Mouse (Mus musculus) G1E (cell line): ENCODE data around the gene Gart. TPM values are rescaled to one million over a fixed set of nuclear protein-coding genes. Genes with fewer than 3 reads are reported as not detected.
"Not testable (repeated sequence)": the region's sequence is repeated elsewhere in the genome, so short reads cannot be mapped to it uniquely, and the experiment has no call there.

Experiments used
- ATAC-seq: 2 replicates; pipeline ENCODE4 v1.8.0; 2016; ENCODE audit warnings: mild to moderate bottlenecking; ENCODE audit not compliant: insufficient number of reproducible peaks, poor library complexity, low FRiP score, severe bottlenecking; ENCODE audit errors: extremely low read depth
- DNase-seq: peaks from one replicate; pipeline ENCODE4 v3.0.0; 2012; ENCODE audit warnings: low spot score
- H3K27me3 ChIP-seq: 2 replicates; pipeline ENCODE4 v1.6.1; 2012; ENCODE audit warnings: mild to moderate bottlenecking, low read length, inconsistent platforms; ENCODE audit not compliant: insufficient read depth
- H3K36me3 ChIP-seq: replicated peaks from 2 replicates; pipeline ENCODE3; 2012; ENCODE audit warnings: mild to moderate bottlenecking, inconsistent platforms
- H3K4me1 ChIP-seq: 2 replicates; pipeline ENCODE4 v1.6.1; 2012; ENCODE audit warnings: low read depth, low read length, inconsistent platforms, mixed read lengths; ENCODE audit not compliant: insufficient read depth
- H3K4me3 ChIP-seq: 2 replicates; pipeline ENCODE4 v1.5.1; 2012; ENCODE audit warnings: low read depth, mild to moderate bottlenecking, inconsistent platforms, low read length, moderate library complexity, mixed read lengths
- H3K9me3 ChIP-seq: replicated peaks from 2 replicates; pipeline ENCODE4 v1.6.1; 2012; ENCODE audit warnings: inconsistent platforms
- CTCF ChIP-seq: IDR thresholded peaks from 2 replicates; pipeline ENCODE4 v1.5.1; 2012; ENCODE audit warnings: low read depth, low read length, inconsistent platforms, mixed read lengths
- GATA1 ChIP-seq: IDR thresholded peaks from 2 replicates; pipeline ENCODE4 v1.6.1; 2012; ENCODE audit warnings: borderline replicate concordance, low read length, inconsistent platforms, mixed read lengths
- GATA2 ChIP-seq: IDR thresholded peaks from 2 replicates; pipeline ENCODE4 v1.6.1; 2012; ENCODE audit warnings: low read depth, low read length, inconsistent platforms, borderline replicate concordance
- POLR2AphosphoS5 ChIP-seq: IDR thresholded peaks from 2 replicates; pipeline ENCODE4 v1.6.1; 2012; ENCODE audit warnings: low read depth, low read length, inconsistent platforms; ENCODE audit not compliant: insufficient replicate concordance
- TAL1 ChIP-seq: conservative IDR thresholded peaks from 2 replicates; pipeline ENCODE4 v1.6.1; 2012; ENCODE audit warnings: low read depth, low read length, inconsistent platforms, mixed read lengths
- polyA plus RNA-seq: library from polyadenylated mRNA; stranded (reverse); fragments of >175 nt; gene quantifications from 2 replicates; pipeline ENCODE4 v1.2.3, GENCODE M21; 2012
- total RNA-seq, 2 experiments: library from RNA; stranded (forward) in 1 of 2; stranded (reverse) in 1 of 2; fragments of 200-1000 nt in 1 of 2; fragments of >200 nt in 1 of 2; fragmentation: Nextera tagmentation in 1 of 2; gene quantifications; 2 replicates each; pipeline ENCODE4 v1.2.3; 2014 to 2017

Gart gene
- total and polyA plus RNA-seq, 3 experiments: 200 to 715 (median 327) TPM

DNA sequence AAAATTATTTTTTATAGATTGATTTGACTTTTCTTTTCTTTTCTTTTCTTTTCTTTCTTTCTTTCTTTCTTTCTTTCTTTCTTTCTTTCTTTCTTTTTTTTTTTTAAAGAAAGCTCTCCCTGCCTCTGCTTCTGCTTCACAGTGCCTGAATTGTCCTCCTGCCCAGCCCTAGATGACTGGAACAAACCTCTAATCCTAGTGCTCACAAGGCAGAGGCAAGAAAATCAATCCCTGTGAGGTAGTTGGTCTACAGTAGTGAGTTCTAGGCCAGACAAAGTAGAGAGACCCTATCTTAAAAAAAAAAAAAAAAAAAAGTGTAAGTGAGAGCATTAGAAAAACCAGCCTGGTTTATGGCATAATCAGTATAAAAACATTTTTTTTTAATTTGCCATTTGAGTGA is 3.0 kb upstream of the Gart start:
- ATAC-seq: no peak
- no peaks in the 10 kb centered on the region for H3K27me3 ChIP-seq
- TF ChIP-seq GATA1 (no peak), POLR2AphosphoS5 (no peak)
- H3K9me3 ChIP-seq: no peaks in the 10 kb centered on the region
- peaks cover 36% of the 10 kb centered on the region for H3K36me3 ChIP-seq
- peak overlapping the region; percentile 44; the same call in 1 of the 2 replicates for H3K4me3 ChIP-seq
- peaks cover 33% of the 10 kb centered on the region for H3K4me1 ChIP-seq
- DNase-seq: no peak

GRCm38 (mm10) chr16:91649246-91649645 is 2.5 kb upstream of the Gart start:
- DNase-seq (no peak), ATAC-seq (no peak)
- Histone ChIP-seq H3K9me3 (no peaks in the 10 kb centered on the region), H3K4me1 (peaks cover 38% of the 10 kb centered on the region), H3K4me3 (peak overlapping the region; percentile 83), H3K36me3 (peaks cover 35% of the 10 kb centered on the region), H3K27me3 (no peaks in the 10 kb centered on the region)
- TF ChIP-seq CTCF (no peak), GATA2 (no peak), POLR2AphosphoS5 (no peak), TAL1 (no peak), GATA1 (no peak)

DNA sequence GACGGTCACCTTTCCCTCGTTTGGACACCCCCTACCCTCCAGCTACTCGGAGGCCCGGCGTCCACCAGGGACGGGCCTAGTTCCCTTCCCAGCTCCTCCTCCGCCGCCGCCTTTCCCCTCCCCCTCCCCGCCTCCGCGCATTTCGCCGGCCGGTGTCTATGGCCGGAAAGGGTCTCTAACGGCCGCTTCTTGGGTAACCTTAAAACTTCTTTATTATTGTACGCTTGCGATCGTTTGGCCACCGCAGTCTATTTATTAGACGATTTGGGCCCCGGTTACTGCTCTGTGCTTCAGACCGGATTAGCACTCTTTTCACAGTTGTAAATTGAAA is 1.4 kb upstream of the Gart start:
- peaks cover 33% of the 10 kb centered on the region for H3K36me3 ChIP-seq
- no peaks in the 10 kb centered on the region for H3K9me3 ChIP-seq
- ATAC-seq (no peak), DNase-seq (peak; percentile 58)
- H3K4me3 ChIP-seq: peak overlapping the region; percentile 83
- H3K4me1 ChIP-seq: peaks cover 37% of the 10 kb centered on the region
- TF ChIP-seq TAL1 (no peak), POLR2AphosphoS5 (no peak), GATA1 (no peak), CTCF (no peak), GATA2 (no peak)
- no peaks in the 10 kb centered on the region for H3K27me3 ChIP-seq

DNA sequence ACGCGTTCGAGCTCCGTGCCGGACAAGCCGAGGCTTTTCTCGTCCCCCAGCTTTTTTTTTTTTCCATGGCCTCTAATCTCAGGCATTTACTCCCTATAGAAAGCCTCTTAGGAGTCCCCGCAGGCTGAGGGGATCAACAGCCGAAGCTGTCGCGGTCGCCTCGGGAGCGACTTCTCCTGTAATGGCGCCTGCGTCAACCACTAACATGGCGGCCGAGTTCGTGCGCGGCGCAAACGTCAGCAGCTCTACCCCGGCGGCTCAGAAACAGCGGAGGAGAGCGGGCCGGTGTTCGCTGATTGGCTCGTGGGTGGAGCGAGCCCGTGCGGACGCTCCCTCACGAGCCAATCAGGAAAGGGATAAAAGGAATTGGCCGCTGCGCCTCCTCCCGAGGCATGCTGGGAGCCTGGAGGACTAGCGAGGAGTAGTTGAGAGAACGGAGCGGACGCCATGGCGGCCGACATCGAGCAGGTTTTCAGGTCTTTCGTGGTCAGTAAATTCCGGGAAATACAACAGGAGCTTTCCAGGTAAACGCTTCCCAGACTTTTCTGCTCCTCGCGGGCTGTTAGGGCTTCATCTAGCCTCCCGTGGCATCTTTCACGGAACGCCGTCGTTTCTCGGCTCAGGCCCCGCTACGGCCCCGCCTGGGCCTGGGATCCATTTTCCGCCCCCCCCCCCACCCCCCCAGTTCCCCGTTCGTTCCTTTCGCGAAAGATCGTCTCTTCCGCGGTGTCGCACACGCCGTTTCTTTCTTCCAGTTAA is 888 bp upstream of the Gart start, which contains the start of gene Son:
Son (plus strand) TSS at position 46 of the 759 bp plus-strand sequence.
- peaks cover 40% of the 10 kb centered on the region for H3K4me1 ChIP-seq
- DNase-seq (peak; percentile 99), ATAC-seq (peak; percentile 90)
- TF ChIP-seq POLR2AphosphoS5: no peak
- TF ChIP-seq GATA1: no peak
- no peak for TF ChIP-seq GATA2
- no peak for TF ChIP-seq CTCF
- TF ChIP-seq TAL1: no peak
- H3K36me3 ChIP-seq: peaks cover 38% of the 10 kb centered on the region
- H3K9me3 ChIP-seq: no peaks in the 10 kb centered on the region
- peak within 1 kb of the TSS; percentile 83 for H3K4me3 ChIP-seq
- no peaks in the 10 kb centered on the region for H3K27me3 ChIP-seq

DNA sequence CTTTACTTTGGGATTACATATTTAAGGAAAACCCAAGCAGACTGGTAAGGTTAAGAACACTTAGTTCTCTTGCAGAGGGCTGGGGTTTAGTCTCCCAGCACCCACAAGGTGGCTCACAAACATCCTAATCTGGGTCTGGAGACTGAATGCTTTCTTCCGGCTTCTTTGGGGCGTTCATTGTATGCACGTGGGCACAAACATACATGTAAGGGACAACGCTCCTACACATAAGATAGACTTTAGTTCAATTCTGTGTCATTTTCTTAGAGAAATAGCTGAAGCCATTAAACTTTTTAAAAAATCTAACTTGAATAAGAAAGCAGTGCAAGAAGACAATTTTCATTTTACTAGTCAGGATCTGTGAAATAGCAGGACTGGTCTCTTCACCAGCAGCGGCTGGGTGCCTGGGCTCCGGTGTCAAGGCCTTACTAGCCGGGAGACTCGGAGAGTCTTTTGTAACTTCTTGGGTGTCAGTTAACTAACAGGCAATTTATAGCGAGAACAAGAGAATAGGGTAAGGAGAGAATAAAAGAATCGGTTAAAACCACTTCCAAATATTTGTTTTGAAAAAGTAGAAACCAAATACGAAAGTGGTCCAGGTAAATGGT is 653 bp downstream of the Gart start:
- H3K9me3 ChIP-seq: no peaks in the 10 kb centered on the region
- ATAC-seq (no peak), DNase-seq (no peak)
- peaks cover 38% of the 10 kb centered on the region for H3K36me3 ChIP-seq
- H3K4me1 ChIP-seq: peaks cover 35% of the 10 kb centered on the region
- TF ChIP-seq CTCF (no peak), POLR2AphosphoS5 (no peak), GATA2 (no peak), GATA1 (no peak), TAL1 (no peak)
- no peaks in the 10 kb centered on the region for H3K27me3 ChIP-seq
- peak overlapping the region; percentile 83 for H3K4me3 ChIP-seq

DNA sequence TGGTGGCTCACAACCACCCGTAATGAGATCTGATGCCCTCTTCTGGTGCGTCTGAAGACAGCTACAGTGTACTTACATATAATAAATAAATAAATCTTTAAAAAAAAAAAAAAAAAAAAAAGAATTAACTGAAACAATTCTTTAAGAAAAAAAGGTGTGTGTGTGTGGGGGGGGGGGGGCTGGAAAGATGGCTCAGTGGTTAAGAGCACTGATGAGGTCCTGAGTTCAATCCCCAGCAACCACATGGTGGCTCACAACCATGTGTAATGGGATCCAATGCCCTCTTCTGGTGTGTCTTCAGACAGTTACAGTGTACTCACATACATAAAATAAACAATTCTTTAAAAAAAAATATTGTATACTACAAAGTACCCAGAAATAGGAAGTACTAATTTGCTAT is 1.3 kb downstream of the Gart start:
- DNase-seq, ATAC-seq: not testable (repeated sequence)
- peak overlapping the region; percentile 83 for H3K4me3 ChIP-seq

More for the DNA sequence above, 1.3 kb downstream of the Gart start:
- not testable (repeated sequence) for H3K9me3 ChIP-seq, H3K27me3 ChIP-seq
- H3K36me3 ChIP-seq: peaks cover 41% of the 10 kb centered on the region
- peaks cover 32% of the 10 kb centered on the region for H3K4me1 ChIP-seq
